ENCODE assay signal across 14 mouse cellular contexts in the genomic region with DNA sequence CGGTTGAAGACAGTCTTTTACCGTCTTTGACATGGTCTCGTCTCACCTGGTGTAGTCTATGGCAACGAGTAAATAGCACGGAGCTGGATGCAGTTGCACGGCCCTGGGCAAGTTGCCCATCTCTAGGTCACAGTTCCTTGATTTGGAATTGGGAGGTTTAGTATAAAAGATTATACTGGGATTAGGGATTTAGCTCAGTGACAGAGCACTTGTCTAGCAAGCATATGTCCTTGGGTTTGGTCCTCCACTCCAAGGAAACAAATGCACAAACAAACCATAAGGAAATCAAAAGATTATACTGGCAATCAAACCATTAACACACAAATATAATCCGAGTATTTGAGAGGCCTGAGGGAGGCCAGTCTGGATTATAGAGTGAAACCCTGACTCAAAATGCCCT. TPM values are rescaled to one million over a fixed set of nuclear protein-coding genes. Genes with fewer than 3 reads are reported as not detected.
"Had no signal": no experiment of that assay in that cellular context is flagged by ENCODE, and none has a peak within 500 bp of the region (broad histone marks: within the 10 kb centered on the region; RNA-seq: fewer than 3 reads in every experiment).

No protein-coding gene starts in this region.

- DNase-seq: kidney, adult 2 months; layer of hippocampus, postnatal 36 days; left cerebral cortex, postnatal 4 days; liver, postnatal 0 days; lung, embryonic 14.5 days; thymus, adult 18-20 months; thymus, postnatal 36 days had no signal

RNA-seq across cellular contexts. Expression of gene Gm11032, which starts 7.8 kb away (rescaled TPM):
- total RNA-seq: layer of hippocampus, adult 8-10 months; layer of hippocampus, postnatal 10 days; layer of hippocampus, postnatal 36 days; left cerebral cortex, adult 2 months; left cerebral cortex, postnatal 10 days; left cerebral cortex, postnatal 4 days; megakaryocyte, adult 5-6 weeks; midbrain, postnatal 0 days; neutrophil, adult 5-6 weeks had no signal
